Mouse (Mus musculus) testis, adult 2 months (tissue): ENCODE results near the gene Spats1.

Source experiments
- CTCF ChIP-seq: fragments of 200-500 bp; IDR thresholded peaks from 2 replicates; pipeline ENCODE4 v1.5.1; 2012; ENCODE audit warnings: low read depth, mild to moderate bottlenecking, inconsistent platforms, low read length, moderate library complexity; ENCODE audit not compliant: control insufficient read depth, insufficient read depth, insufficient replicate concordance
- POLR2A ChIP-seq: fragments of 200-500 bp; IDR thresholded peaks from 2 replicates; pipeline ENCODE4 v1.6.1; 2012; ENCODE audit warnings: low read depth, mild to moderate bottlenecking, inconsistent platforms, low read length, moderate library complexity; ENCODE audit not compliant: control insufficient read depth

- TF ChIP-seq CTCF (no peak), POLR2A (no peak)
Observed at GRCm38 (mm10) chr17:45464255-45464654, 11.0 kb downstream of the Spats1 start.
